Mouse (Mus musculus) erythroblast, embryonic 14.5 days (primary cell): ENCODE data around the gene 4921536K21Rik. TPM values are rescaled to one million over a fixed set of nuclear protein-coding genes. Genes with fewer than 3 reads are reported as not detected.

Experiments
- H3K27me3 ChIP-seq: 2 replicates; pipeline ENCODE4 v1.6.1; 2012; ENCODE audit warnings: inconsistent platforms; ENCODE audit not compliant: control insufficient read depth
- H3K36me3 ChIP-seq: 2 replicates; pipeline ENCODE4 v1.6.1; 2012; ENCODE audit warnings: mild to moderate bottlenecking, inconsistent platforms; ENCODE audit not compliant: control insufficient read depth
- H3K4me1 ChIP-seq: 2 replicates; pipeline ENCODE4 v1.6.1; 2012; ENCODE audit warnings: inconsistent platforms; ENCODE audit not compliant: control insufficient read depth
- H3K4me3 ChIP-seq: replicated peaks from 2 replicates; pipeline ENCODE3; 2012; ENCODE audit warnings: moderate library complexity, mild to moderate bottlenecking, inconsistent platforms
- H3K9me3 ChIP-seq: 2 replicates; pipeline ENCODE4 v1.6.1; 2012; ENCODE audit warnings: low read length, inconsistent platforms, mixed read lengths; ENCODE audit not compliant: control insufficient read depth
- GATA1 ChIP-seq: IDR thresholded peaks from 2 replicates; pipeline ENCODE4 v1.6.1; 2012; ENCODE audit warnings: low read length, inconsistent platforms, mixed read lengths
- TAL1 ChIP-seq: IDR thresholded peaks from 3 replicates; pipeline ENCODE4 v1.6.1; 2012; ENCODE audit warnings: low read length, inconsistent platforms, mixed read lengths
- polyA plus RNA-seq: library from polyadenylated mRNA; stranded (reverse); fragments of >175 nt; gene quantifications from 2 replicates; pipeline ENCODE4 v1.2.3, GENCODE M21; 2012

Gene 4921536K21Rik
- polyA plus RNA-seq, 1 experiment = 0.02 TPM

GRCm38 (mm10) chr11:3930019-3930418, 35.1 kb upstream of the 4921536K21Rik start:
- Histone ChIP-seq H3K27me3 (no peaks in the 10 kb centered on the region), H3K4me1 (peaks cover 9% of the 10 kb centered on the region), H3K4me3 (no peak overlapping the region), H3K9me3 (no peaks in the 10 kb centered on the region), H3K36me3 (no peaks in the 10 kb centered on the region)
- TF ChIP-seq TAL1 (no peak), GATA1 (no peak)

DNA sequence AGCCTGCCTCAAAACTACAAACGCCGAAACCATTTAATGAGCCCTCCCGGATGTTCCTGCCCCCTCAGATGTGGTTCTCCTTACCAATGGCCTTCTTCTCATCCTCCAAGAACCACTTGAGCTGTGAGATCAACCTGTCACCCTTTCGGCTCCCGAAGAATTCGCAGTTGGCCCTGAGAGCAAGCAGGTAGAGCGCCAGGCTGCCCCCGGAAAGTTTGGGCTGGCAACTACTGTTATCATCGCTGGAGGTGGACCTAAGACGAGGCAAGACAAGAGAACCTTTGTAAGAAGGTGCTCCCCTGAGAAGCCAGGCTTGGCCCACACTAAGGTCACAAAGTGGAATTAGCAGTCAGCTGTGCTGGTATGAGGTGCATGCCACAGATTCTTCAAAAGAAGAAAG, 31.0 kb upstream of the 4921536K21Rik start:
- no peaks in the 10 kb centered on the region for H3K9me3 ChIP-seq
- H3K36me3 ChIP-seq = peaks cover 2% of the 10 kb centered on the region; the same call in 1 of the 2 replicates
- no peaks in the 10 kb centered on the region; the same call in 1 of the 2 replicates for H3K4me1 ChIP-seq
- no peaks in the 10 kb centered on the region for H3K27me3 ChIP-seq
- H3K4me3 ChIP-seq = no peak overlapping the region
- TF ChIP-seq GATA1 = no peak
- no peak for TF ChIP-seq TAL1

- Histone ChIP-seq H3K27me3 (no peaks in the 10 kb centered on the region), H3K36me3 (peaks cover 2% of the 10 kb centered on the region; the same call in 1 of the 2 replicates), H3K9me3 (no peaks in the 10 kb centered on the region), H3K4me3 (no peak overlapping the region), H3K4me1 (no peaks in the 10 kb centered on the region)
- no peak for TF ChIP-seq TAL1
Observed at GRCm38 (mm10) chr11:3922731-3923130, 27.8 kb upstream of the 4921536K21Rik start.

DNA sequence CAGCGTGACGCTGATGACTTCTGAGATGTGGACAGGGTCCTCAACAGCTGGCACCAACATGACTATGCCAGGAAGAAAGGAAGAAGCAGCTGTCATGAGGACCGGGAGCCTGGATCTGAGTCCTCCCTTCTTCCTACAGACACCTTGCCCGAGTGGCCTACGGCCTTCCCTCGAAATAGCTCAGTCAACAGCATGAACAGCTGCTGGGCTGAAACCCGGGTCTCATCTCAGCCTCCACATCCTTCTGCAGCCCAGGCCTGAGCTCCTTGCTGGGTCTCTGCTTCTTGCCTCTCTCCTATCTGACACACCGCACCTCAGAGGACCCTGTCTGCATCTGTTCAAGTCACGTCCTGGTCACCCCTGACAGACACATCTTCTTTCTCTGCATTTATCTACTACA, 27.2 kb upstream of the 4921536K21Rik start:
- Histone ChIP-seq H3K36me3 (peaks cover 2% of the 10 kb centered on the region; the same call in 1 of the 2 replicates), H3K27me3 (no peaks in the 10 kb centered on the region), H3K4me1 (no peaks in the 10 kb centered on the region), H3K9me3 (no peaks in the 10 kb centered on the region), H3K4me3 (no peak overlapping the region)
- TF ChIP-seq GATA1 (no peak), TAL1 (no peak)

- Histone ChIP-seq H3K4me3 (no peak overlapping the region), H3K4me1 (no peaks in the 10 kb centered on the region), H3K36me3 (peaks cover 2% of the 10 kb centered on the region; the same call in 1 of the 2 replicates), H3K27me3 (no peaks in the 10 kb centered on the region), H3K9me3 (no peaks in the 10 kb centered on the region)
- no peak for TF ChIP-seq GATA1
- no peak for TF ChIP-seq TAL1
Observed at GRCm38 (mm10) chr11:3921281-3921850, 26.5 kb upstream of the 4921536K21Rik start.

DNA sequence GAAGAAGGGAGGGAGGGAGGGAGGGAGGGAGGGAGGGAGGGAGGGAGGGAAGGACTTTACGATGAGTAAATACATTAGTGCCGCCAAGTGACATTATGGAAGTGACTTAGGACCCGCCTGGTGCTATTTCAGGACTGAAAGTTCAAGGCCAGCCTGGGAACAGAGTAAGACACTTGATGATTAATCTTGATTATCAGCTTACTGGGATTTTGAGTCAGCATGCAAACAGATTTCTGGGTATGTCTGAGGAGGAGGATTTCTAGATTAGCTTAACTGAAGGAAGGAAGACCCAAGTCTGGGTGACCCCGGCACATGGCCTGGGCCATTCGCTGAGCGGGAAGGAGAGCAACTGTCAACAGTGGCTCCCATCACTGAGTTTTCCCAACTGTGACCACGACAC, 25.6 kb upstream of the 4921536K21Rik start:
- Histone ChIP-seq H3K36me3 (peaks cover 2% of the 10 kb centered on the region; the same call in 1 of the 2 replicates), H3K9me3 (no peaks in the 10 kb centered on the region), H3K4me3 (no peak overlapping the region), H3K27me3 (no peaks in the 10 kb centered on the region), H3K4me1 (no peaks in the 10 kb centered on the region)
- TF ChIP-seq GATA1 = no peak
- TF ChIP-seq TAL1 = no peak

DNA sequence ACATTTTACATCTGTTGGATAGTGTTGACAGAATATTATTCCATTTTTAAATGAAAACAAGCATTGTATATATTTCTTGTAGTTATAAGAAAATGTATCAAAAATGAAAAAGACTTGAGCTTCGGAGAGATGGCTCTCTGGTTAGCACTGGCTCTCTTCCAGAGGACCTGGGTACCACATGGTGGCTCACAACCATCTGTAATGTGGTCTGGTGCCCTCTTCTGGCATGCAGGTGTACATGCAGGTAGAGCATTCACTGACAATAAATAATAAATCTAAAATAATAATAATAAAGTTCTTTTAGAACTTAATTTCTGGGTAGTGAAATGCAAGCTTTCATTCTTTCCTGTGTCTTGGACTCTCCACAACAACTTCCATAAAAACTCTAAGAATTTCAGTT, 23.8 kb upstream of the 4921536K21Rik start:
- peaks cover 2% of the 10 kb centered on the region; the same call in 1 of the 2 replicates for H3K36me3 ChIP-seq
- H3K27me3 ChIP-seq = peaks cover 16% of the 10 kb centered on the region
- no peak overlapping the region for H3K4me3 ChIP-seq
- TF ChIP-seq GATA1 (no peak), TAL1 (no peak)
- H3K9me3 ChIP-seq = no peaks in the 10 kb centered on the region
- H3K4me1 ChIP-seq = peaks cover 10% of the 10 kb centered on the region

DNA sequence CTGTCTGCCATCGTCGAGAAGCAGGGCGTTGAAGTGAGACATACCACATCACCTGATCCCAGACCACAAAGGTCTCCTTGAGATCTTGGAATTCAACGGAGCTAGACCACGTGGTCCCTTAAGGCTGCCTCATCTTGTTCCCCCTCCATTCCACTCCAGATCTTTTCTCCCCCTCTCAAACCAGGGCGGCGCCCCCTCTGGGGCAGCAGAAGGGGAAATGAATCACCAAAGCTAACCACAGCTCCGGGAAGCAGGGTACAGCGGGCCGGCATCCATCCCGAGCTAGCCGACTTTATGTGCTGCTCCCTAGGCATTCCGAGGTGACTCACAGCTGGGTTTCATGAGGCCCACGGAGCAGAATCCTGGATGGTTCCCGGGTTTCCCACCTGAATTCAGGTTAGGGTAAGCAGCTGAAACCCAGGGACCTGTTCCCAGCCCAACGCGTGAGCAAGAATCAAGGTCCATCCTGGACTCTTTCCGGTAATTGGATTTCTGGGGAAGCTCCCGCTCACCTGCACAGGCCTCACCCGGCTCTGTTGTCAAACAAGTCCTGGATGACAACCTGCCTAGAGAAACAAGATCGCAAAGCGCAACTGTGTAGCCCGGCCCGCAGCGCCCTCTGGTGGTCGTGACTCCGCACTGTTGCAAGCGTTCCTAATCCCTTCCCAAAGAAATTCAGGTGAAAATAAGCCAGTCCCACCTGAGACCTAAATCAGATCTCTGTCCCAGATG, 19.4 kb upstream of the 4921536K21Rik start, which contains the start of gene Slc35e4:
Slc35e4 (minus strand) TSS at position 556 of the 732 bp plus-strand sequence.
- peaks cover 6% of the 10 kb centered on the region; the same call in 1 of the 2 replicates for H3K9me3 ChIP-seq
- H3K36me3 ChIP-seq = no peaks in the 10 kb centered on the region
- peaks cover 22% of the 10 kb centered on the region for H3K4me1 ChIP-seq
- peak within 1 kb of the TSS; percentile 45 for H3K4me3 ChIP-seq
- TF ChIP-seq GATA1 (no peak), TAL1 (no peak)
- H3K27me3 ChIP-seq = peaks cover 44% of the 10 kb centered on the region

GRCm38 (mm10) chr11:3913316-3914108, 18.6 kb upstream of the 4921536K21Rik start:
- H3K36me3 ChIP-seq = no peaks in the 10 kb centered on the region
- H3K4me1 ChIP-seq = peaks cover 22% of the 10 kb centered on the region
- peaks cover 44% of the 10 kb centered on the region for H3K27me3 ChIP-seq
- TF ChIP-seq TAL1 = no peak
- no peak for TF ChIP-seq GATA1
- H3K4me3 ChIP-seq = peak overlapping the region; percentile 45
- peaks cover 6% of the 10 kb centered on the region; the same call in 1 of the 2 replicates for H3K9me3 ChIP-seq
